Mouse (Mus musculus) heart, embryonic 10.5 days (tissue): ENCODE measurements around the gene Bok. TPM values are rescaled to one million over a fixed set of nuclear protein-coding genes. Genes with fewer than 3 reads are reported as not detected.

Source experiments
- DNase-seq: peaks from one replicate; pipeline ENCODE4 v3.0.0-alpha.2; 2017; ENCODE audit warnings: low spot score
- H3K27ac ChIP-seq: fragments of 300-500 bp; sonication (generic); 2 replicates; pipeline ENCODE4 v1.5.1; 2016; ENCODE audit warnings: mild to moderate bottlenecking
- H3K27me3 ChIP-seq: fragments of 300-500 bp; sonication (generic); 2 replicates; pipeline ENCODE4 v1.6.1; 2016; ENCODE audit warnings: mild to moderate bottlenecking; ENCODE audit not compliant: poor library complexity, insufficient read depth, severe bottlenecking
- H3K36me3 ChIP-seq: fragments of 300-500 bp; sonication (generic); 2 replicates; pipeline ENCODE4 v1.6.1; 2016; ENCODE audit warnings: mild to moderate bottlenecking, moderate library complexity
- H3K4me1 ChIP-seq: fragments of 300-500 bp; sonication (generic); 2 replicates; pipeline ENCODE4 v1.6.1; 2016; ENCODE audit warnings: mild to moderate bottlenecking
- H3K4me3 ChIP-seq: fragments of 300-500 bp; sonication (generic); 2 replicates; pipeline ENCODE4 v1.5.1; 2016; ENCODE audit warnings: mild to moderate bottlenecking, moderate library complexity
- H3K9me3 ChIP-seq: fragments of 300-500 bp; sonication (generic); 2 replicates; pipeline ENCODE4 v1.6.1; 2016; ENCODE audit warnings: mild to moderate bottlenecking, moderate library complexity
- WGBS: fragments of 180-500 bp; shearing (Covaris S2); methylation state at CpG from one replicate; pipeline ENCODE4 v1.1.7; 2016; 5-methylcytosine and 5-hydroxymethylcytosine counted together
- polyA plus RNA-seq: library from polyadenylated mRNA; unstranded; fragments of >200 nt; fragmentation: Nextera tagmentation; extraction: Ambion mirVana; gene quantifications from 2 replicates; pipeline ENCODE4 v1.2.1, GENCODE M21; 2016

Bok gene
- polyA plus RNA-seq, 1 experiment from 2014 or later = 45.7 TPM

GRCm38 (mm10) chr1:93668791-93669548 is 16.5 kb upstream of the Bok start:
- peaks cover 30% of the 10 kb centered on the region for H3K4me1 ChIP-seq
- WGBS = 6% methylated on average over 17 of the region's 17 CpGs
- H3K27ac ChIP-seq = peak overlapping the region; percentile 91
- peak; percentile 95 for DNase-seq
- H3K4me3 ChIP-seq = peak overlapping the region; percentile 61
- no peaks in the 10 kb centered on the region for H3K27me3 ChIP-seq
- H3K36me3 ChIP-seq = no peaks in the 10 kb centered on the region
- no peaks in the 10 kb centered on the region for H3K9me3 ChIP-seq

GRCm38 (mm10) chr1:93669941-93670340 is 15.5 kb upstream of the Bok start:
- H3K27ac ChIP-seq = 0 out of 2 replicates have a peak overlapping the region, but pooled peaks have one; percentile 91
- H3K9me3 ChIP-seq = no peaks in the 10 kb centered on the region
- no peak overlapping the region for H3K4me3 ChIP-seq
- no peak for DNase-seq
- H3K27me3 ChIP-seq = no peaks in the 10 kb centered on the region
- peaks cover 30% of the 10 kb centered on the region for H3K4me1 ChIP-seq
- H3K36me3 ChIP-seq = no peaks in the 10 kb centered on the region

GRCm38 (mm10) chr1:93672682-93673081 is 12.8 kb upstream of the Bok start:
- H3K36me3 ChIP-seq = no peaks in the 10 kb centered on the region
- DNase-seq = no peak
- no peaks in the 10 kb centered on the region for H3K9me3 ChIP-seq
- no peaks in the 10 kb centered on the region for H3K27me3 ChIP-seq
- no peak overlapping the region for H3K4me3 ChIP-seq
- H3K4me1 ChIP-seq = peaks cover 27% of the 10 kb centered on the region
- 86% methylated on average over 5 of the region's 5 CpGs for WGBS
- no peak overlapping the region for H3K27ac ChIP-seq

DNA sequence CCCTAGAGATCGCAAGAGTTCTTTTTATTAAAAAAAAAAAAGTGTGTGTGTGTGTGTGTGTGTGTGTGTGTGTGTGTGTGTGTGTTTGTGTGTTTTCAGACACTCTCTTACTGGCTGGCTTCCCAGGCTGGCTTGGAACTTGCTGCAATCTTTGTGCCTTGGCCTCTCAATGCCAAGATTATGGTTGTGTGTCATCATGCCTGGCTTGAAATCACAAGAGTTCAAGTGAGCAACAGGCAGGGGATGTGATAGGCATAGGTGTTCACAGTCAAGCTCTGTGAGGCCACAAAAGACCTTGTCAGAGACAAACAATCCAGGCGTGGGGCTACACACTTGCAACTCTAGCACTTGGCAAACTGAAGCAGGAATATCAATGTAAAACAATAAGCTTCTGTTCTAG is 7.1 kb upstream of the Bok start:
- H3K4me1 ChIP-seq = no peaks in the 10 kb centered on the region
- H3K4me3 ChIP-seq = no peak overlapping the region
- no peaks in the 10 kb centered on the region for H3K27me3 ChIP-seq
- WGBS = 58% methylated on average over 2 of the region's 2 CpGs
- no peaks in the 10 kb centered on the region for H3K9me3 ChIP-seq
- DNase-seq = no peak
- no peak overlapping the region for H3K27ac ChIP-seq
- H3K36me3 ChIP-seq = no peaks in the 10 kb centered on the region

DNA sequence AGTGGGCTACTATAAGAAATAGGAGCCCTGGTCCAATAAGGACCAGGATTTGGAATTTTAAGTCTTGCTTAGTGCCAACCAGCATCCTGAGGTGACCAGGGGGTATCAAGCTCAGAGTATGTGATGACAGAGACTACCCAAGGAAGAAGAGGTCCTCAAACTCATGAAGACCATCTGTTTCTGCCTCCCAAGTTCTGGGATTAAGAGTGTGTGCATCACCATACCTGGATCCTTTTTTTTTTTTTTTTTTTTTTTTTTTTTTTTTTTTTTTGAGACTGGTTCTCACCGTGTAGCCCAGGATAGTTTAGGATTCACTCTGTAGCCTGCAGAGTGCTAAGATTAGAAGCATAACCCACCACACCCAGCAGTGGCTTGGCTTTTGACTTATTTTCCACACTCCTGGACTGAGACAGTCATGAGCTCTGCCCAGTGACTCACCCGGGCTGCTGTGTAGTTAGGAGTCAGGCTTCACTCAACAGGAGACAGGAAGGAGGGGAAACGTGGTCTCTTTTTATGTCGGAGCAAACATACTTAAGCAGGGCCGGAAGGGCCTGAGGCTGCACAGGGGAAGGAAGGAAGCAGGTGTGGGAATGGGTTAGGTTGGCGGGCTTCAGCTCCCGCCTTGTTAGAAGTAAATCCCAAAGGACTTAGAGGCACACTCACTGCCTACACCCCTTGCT is 5.4 kb upstream of the Bok start:
- no peak for DNase-seq
- Histone ChIP-seq H3K27ac (no peak overlapping the region), H3K4me3 (no peak overlapping the region), H3K9me3 (no peaks in the 10 kb centered on the region), H3K27me3 (no peaks in the 10 kb centered on the region), H3K36me3 (no peaks in the 10 kb centered on the region), H3K4me1 (0 out of 2 replicates have a peak, but pooled peaks cover under 1% of the 10 kb centered on the region)
- 51% methylated on average over 7 of the region's 7 CpGs for WGBS

- 0 out of 2 replicates have a peak, but pooled peaks cover 5% of the 10 kb centered on the region for H3K27me3 ChIP-seq
- peaks cover 34% of the 10 kb centered on the region for H3K4me1 ChIP-seq
- H3K27ac ChIP-seq = peak overlapping the region; percentile 87
- H3K36me3 ChIP-seq = peaks cover 18% of the 10 kb centered on the region; the same call in 1 of the 2 replicates
- DNase-seq = peak; percentile 88
- H3K4me3 ChIP-seq = peak overlapping the region; percentile 77
- no peaks in the 10 kb centered on the region for H3K9me3 ChIP-seq
- whole genome bisulfite sequencing = 3% methylated on average over 51 of the region's 51 CpGs
Observed at GRCm38 (mm10) chr1:93686245-93686960, 943 bp downstream of the Bok start.

- DNase-seq = no peak
- Histone ChIP-seq H3K27ac (0 out of 2 replicates have a peak overlapping the region, but pooled peaks have one; percentile 7), H3K4me1 (peaks cover 34% of the 10 kb centered on the region), H3K36me3 (peaks cover 20% of the 10 kb centered on the region; the same call in 1 of the 2 replicates), H3K27me3 (0 out of 2 replicates have a peak, but pooled peaks cover 5% of the 10 kb centered on the region), H3K4me3 (peak overlapping the region; percentile 77), H3K9me3 (no peaks in the 10 kb centered on the region)
- WGBS = 79% methylated on average over 3 of the region's 3 CpGs
Observed at GRCm38 (mm10) chr1:93686961-93687320, 1.5 kb downstream of the Bok start.

- 67% methylated on average over 8 of the region's 8 CpGs for WGBS
- Histone ChIP-seq H3K27ac (no peak overlapping the region), H3K27me3 (0 out of 2 replicates have a peak, but pooled peaks cover 5% of the 10 kb centered on the region), H3K4me1 (peaks cover 34% of the 10 kb centered on the region), H3K9me3 (no peaks in the 10 kb centered on the region), H3K4me3 (no peak overlapping the region), H3K36me3 (peaks cover 20% of the 10 kb centered on the region; the same call in 1 of the 2 replicates)
- DNase-seq = peak; percentile 73
Observed at GRCm38 (mm10) chr1:93688154-93688553, 2.7 kb downstream of the Bok start.

DNA sequence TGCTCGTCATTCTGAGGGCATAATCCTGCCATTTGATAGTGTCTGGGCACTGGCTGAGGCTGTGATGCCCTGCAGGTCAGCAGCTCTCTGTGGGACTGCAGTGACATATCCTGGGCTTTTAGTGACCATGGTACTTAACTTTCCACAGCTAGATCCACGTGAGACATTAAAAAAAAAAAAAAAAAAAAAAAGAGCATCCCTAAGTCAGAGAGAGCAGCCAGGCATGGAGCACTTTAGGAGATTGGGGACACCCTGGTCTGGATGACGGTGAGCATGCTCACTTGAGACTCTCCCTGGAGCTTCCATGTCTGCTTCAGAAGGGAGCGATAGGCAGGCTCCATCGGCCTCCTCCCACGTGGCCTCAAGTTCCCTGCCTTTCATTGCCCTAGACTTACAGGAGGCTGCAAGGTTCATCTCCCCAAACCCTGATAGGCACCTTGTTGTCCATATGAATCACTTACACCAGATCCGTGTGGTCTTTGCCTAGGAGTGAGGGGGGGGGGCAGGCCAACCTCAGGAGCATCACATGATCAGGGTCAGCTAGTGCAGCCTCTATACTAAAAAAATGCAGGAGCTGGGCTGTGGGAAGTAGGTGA is 4.5 kb downstream of the Bok start:
- Histone ChIP-seq H3K27ac (no peak overlapping the region), H3K4me1 (peaks cover 37% of the 10 kb centered on the region), H3K9me3 (no peaks in the 10 kb centered on the region), H3K27me3 (0 out of 2 replicates have a peak, but pooled peaks cover 5% of the 10 kb centered on the region), H3K36me3 (peaks cover 25% of the 10 kb centered on the region; the same call in 1 of the 2 replicates), H3K4me3 (no peak overlapping the region)
- peak; percentile 70 for DNase-seq
- WGBS = 84% methylated on average over 7 of the region's 7 CpGs

DNA sequence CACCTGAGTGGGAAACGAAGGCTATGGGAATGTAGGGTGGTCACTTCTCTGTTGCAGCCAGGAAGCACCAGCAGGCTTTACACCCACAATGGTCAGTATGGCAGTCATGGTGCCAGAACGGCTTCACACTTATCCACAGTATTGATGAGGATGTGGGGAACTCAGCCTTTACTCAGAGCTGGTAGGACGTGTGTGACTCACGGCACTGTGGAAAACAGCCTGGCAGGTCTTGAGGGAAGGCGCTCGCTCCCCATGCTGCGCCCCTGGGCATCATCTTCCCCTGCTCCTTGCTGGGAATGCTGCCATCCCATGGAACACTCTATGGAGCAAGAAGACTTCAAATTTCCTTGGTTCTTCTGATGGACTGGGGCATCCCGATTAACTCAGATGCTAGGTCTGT is 5.6 kb downstream of the Bok start:
- Histone ChIP-seq H3K27ac (no peak overlapping the region), H3K27me3 (0 out of 2 replicates have a peak, but pooled peaks cover 5% of the 10 kb centered on the region), H3K4me3 (no peak overlapping the region), H3K9me3 (no peaks in the 10 kb centered on the region), H3K36me3 (peaks cover 36% of the 10 kb centered on the region; the same call in 1 of the 2 replicates), H3K4me1 (peaks cover 35% of the 10 kb centered on the region)
- 90% methylated on average over 8 of the region's 8 CpGs for WGBS
- DNase-seq = no peak

DNA sequence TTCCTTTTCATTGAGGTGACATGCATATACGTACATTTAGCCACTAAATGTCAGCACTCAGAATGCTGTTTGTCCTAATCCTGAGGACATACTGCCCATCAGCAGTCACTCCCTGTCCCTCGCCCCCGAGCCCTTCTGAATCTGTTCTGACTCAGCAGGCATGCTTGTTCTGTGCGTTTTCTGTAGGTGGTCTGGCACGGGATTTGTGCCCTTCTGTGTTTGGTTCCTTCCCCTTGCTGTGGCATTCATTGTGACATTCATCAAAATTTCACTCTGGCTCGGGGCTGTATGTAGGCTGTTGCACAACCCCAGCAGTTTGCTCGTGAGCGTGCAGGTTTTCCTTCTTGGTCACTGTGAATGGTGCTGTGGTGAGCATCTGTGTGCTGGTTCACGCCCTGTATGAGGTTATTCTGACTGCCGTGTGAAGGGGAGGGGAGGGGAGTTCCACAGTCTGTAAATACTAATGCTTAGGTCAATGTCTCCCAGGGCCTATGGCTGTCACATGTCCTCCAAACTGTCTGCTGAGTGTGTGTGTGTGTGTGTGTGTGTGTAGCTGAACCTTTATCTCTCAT is 6.4 kb downstream of the Bok start:
- Histone ChIP-seq H3K9me3 (no peaks in the 10 kb centered on the region), H3K27me3 (no peaks in the 10 kb centered on the region), H3K4me1 (peaks cover 35% of the 10 kb centered on the region), H3K27ac (no peak overlapping the region), H3K4me3 (no peak overlapping the region), H3K36me3 (peaks cover 36% of the 10 kb centered on the region; the same call in 1 of the 2 replicates)
- DNase-seq = no peak
- 80% methylated on average over 10 of the region's 10 CpGs for WGBS

DNA sequence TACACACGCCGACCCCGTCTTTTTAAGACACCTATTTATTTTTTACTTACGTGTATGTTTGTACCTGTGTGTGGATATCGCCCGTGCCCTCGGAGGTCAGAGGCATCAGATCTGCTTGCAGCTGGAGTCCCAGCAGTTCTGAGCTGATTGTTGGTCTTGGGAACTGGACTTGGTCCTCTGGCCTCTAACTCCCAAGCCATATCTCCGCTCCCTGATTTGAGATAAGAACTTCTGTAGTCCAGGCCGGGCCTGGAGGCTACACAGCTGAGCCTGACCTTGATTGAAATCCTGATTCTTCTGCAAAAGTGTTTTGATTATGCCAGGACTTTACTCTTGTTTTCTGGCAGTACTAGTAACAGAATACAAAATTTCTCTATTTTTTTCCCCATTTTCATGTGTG is 7.3 kb downstream of the Bok start:
- Histone ChIP-seq H3K27me3 (no peaks in the 10 kb centered on the region), H3K27ac (no peak overlapping the region), H3K4me3 (no peak overlapping the region), H3K36me3 (peaks cover 36% of the 10 kb centered on the region; the same call in 1 of the 2 replicates), H3K9me3 (no peaks in the 10 kb centered on the region), H3K4me1 (peaks cover 36% of the 10 kb centered on the region)
- no peak for DNase-seq
- WGBS = 82% methylated on average over 9 of the region's 9 CpGs
